Mouse (Mus musculus) CH12.LX (cell line): ENCODE measurements at regions not wholly inside any gene's neighbourhood (a gene's known extent, or its start where the extent isn't known, plus 50 kb on each side); places are given as distances from the start of the nearest gene placed in this dataset.

Experiments
- DNase-seq: peaks from one replicate; pipeline ENCODE4 v3.0.0-alpha.2; 2013; ENCODE audit errors: extremely low read depth
- H3K27ac ChIP-seq: 2 replicates; pipeline ENCODE4 v1.5.1; 2012; ENCODE audit warnings: low read depth, mild to moderate bottlenecking, control low read depth, moderate library complexity; ENCODE audit not compliant: insufficient read depth
- H3K27me3 ChIP-seq: replicated peaks from 2 replicates; pipeline ENCODE3; 2012; ENCODE audit warnings: inconsistent platforms
- H3K36me3 ChIP-seq, 2 experiments: replicated peaks in 1 of 2; 2 replicates each; pipeline versions ENCODE3 to v1.6.1; 2012; ENCODE audit warnings: inconsistent platforms in 1 of 2, low read length in 1 of 2, mild to moderate bottlenecking in 1 of 2, mixed read lengths in 1 of 2, moderate library complexity in 1 of 2; ENCODE audit not compliant: control insufficient read depth in 1 of 2, insufficient read depth in 1 of 2
- H3K4me1 ChIP-seq, 2 experiments: 2 replicates each; pipeline ENCODE4 v1.6.1; 2012; ENCODE audit warnings: inconsistent platforms in 1 of 2, moderate library complexity in 1 of 2; ENCODE audit not compliant: insufficient read depth in 2 of 2, control insufficient read depth in 1 of 2
- H3K4me2 ChIP-seq: 2 replicates; pipeline ENCODE4 v1.6.1; 2012; ENCODE audit warnings: low read depth, mild to moderate bottlenecking, control low read depth; ENCODE audit not compliant: poor library complexity, insufficient read depth, severe bottlenecking
- H3K4me3 ChIP-seq, 3 experiments: fragments of 150-350 bp in 1 of 3; sonication (generic) in 1 of 3; replicated peaks in 1 of 3; 2 replicates each; pipeline versions ENCODE3 to v1.5.1; 2011 to 2012; ENCODE audit warnings: low read depth in 2 of 3, low read length in 2 of 3, mild to moderate bottlenecking in 2 of 3, moderate library complexity in 2 of 3, control low read depth in 1 of 3, improper control_type of control experiment in 1 of 3, inconsistent platforms in 1 of 3, mixed read lengths in 1 of 3; ENCODE audit not compliant: poor library complexity in 1 of 3
- H3K79me2 ChIP-seq: replicated peaks from 2 replicates; pipeline ENCODE4 v1.6.1; 2012; ENCODE audit warnings: mild to moderate bottlenecking, moderate library complexity; ENCODE audit not compliant: control insufficient read depth, poor library complexity, insufficient read depth, severe bottlenecking; ENCODE audit errors: extremely low read depth
- H3K9ac ChIP-seq: 2 replicates; pipeline ENCODE4 v1.6.1; 2012; ENCODE audit warnings: low read depth, mild to moderate bottlenecking, control low read depth, moderate library complexity; ENCODE audit not compliant: insufficient read depth
- H3K9me3 ChIP-seq: replicated peaks from 2 replicates; pipeline ENCODE3; 2012; ENCODE audit warnings: low read length, inconsistent platforms, mixed read lengths
- CHD1 ChIP-seq: IDR thresholded peaks from 2 replicates; pipeline ENCODE4 v1.6.1; 2012; ENCODE audit warnings: low read depth, low read length, improper control_type of control experiment, inconsistent platforms
- JUN ChIP-seq: IDR thresholded peaks from 2 replicates; pipeline ENCODE4 v1.6.1; 2011; ENCODE audit warnings: low read depth, mild to moderate bottlenecking, low read length, improper control_type of control experiment, moderate library complexity; ENCODE audit not compliant: insufficient read depth
- JUND ChIP-seq: conservative IDR thresholded peaks from 2 replicates; pipeline ENCODE4 v1.6.1; 2011; ENCODE audit warnings: low read depth, low read length, improper control_type of control experiment
- KAT2A ChIP-seq: IDR thresholded peaks from 2 replicates; pipeline ENCODE4 v1.6.1; 2012; ENCODE audit warnings: low read length, improper control_type of control experiment, inconsistent platforms; ENCODE audit not compliant: insufficient replicate concordance
- MAFK ChIP-seq: IDR thresholded peaks from 2 replicates; pipeline ENCODE4 v1.6.1; 2011; ENCODE audit warnings: low read length, improper control_type of control experiment; ENCODE audit not compliant: insufficient replicate concordance
- MAX ChIP-seq: IDR thresholded peaks from 2 replicates; pipeline ENCODE4 v1.6.1; 2011; ENCODE audit warnings: low read length, improper control_type of control experiment
- MEF2A ChIP-seq: IDR thresholded peaks from 2 replicates; pipeline ENCODE4 v1.6.1; 2014; ENCODE audit warnings: low read depth, mild to moderate bottlenecking, inconsistent platforms, low read length, improper control_type of control experiment, borderline replicate concordance
- NRF1 ChIP-seq: IDR thresholded peaks from 2 replicates; pipeline ENCODE4 v1.6.1; 2014; ENCODE audit warnings: low read depth, mild to moderate bottlenecking, inconsistent platforms, low read length, improper control_type of control experiment, moderate library complexity
- PAX5 ChIP-seq: IDR thresholded peaks from 2 replicates; pipeline ENCODE4 v1.6.1; 2012; ENCODE audit warnings: low read length, inconsistent platforms, mixed read lengths
- RAD21 ChIP-seq: IDR thresholded peaks from 2 replicates; pipeline ENCODE4 v1.6.1; 2011; ENCODE audit warnings: low read depth, mild to moderate bottlenecking, low read length, improper control_type of control experiment, moderate library complexity
- SIN3A ChIP-seq: IDR thresholded peaks from 2 replicates; pipeline ENCODE4 v1.6.1; 2012; ENCODE audit warnings: low read length, improper control_type of control experiment, inconsistent platforms
- UBTF ChIP-seq: IDR thresholded peaks from 2 replicates; pipeline ENCODE4 v1.6.1; 2012; ENCODE audit warnings: low read depth, mild to moderate bottlenecking, inconsistent platforms, low read length, improper control_type of control experiment, moderate library complexity
- USF2 ChIP-seq: conservative IDR thresholded peaks from 2 replicates; pipeline ENCODE4 v1.6.1; 2011; ENCODE audit warnings: low read depth, low read length, improper control_type of control experiment
- ZKSCAN1 ChIP-seq: IDR thresholded peaks from 2 replicates; pipeline ENCODE4 v1.6.1; 2012; ENCODE audit warnings: low read depth, inconsistent platforms, low read length, improper control_type of control experiment, borderline replicate concordance
- ZMIZ1 ChIP-seq: IDR thresholded peaks from 2 replicates; pipeline ENCODE4 v1.6.1; 2012; ENCODE audit warnings: low read depth, mild to moderate bottlenecking, inconsistent platforms, low read length, improper control_type of control experiment
- ZNF384 ChIP-seq: IDR thresholded peaks from 2 replicates; pipeline ENCODE4 v1.6.1; 2012; ENCODE audit warnings: low read depth, low read length, improper control_type of control experiment, inconsistent platforms
- dilution Hi-C: fragments of 300-500 bp; cut with MboI; formaldehyde crosslinking; loops from 2 replicates; pipeline ENCODE4 v1.14.3; 2020; ENCODE audit warnings: low sequenced_read_pairs; ENCODE audit not compliant: extremely low pct_unique_long_range_greater_than_20kb, extremely low pct_ligation_motif_present
- in situ Hi-C: fragments of 300-500 bp; cut with MboI; formaldehyde crosslinking; loops from 3 replicates; pipeline ENCODE4 v1.14.3; 2019; ENCODE audit warnings: low sequenced_read_pairs, low pct_ligation_motif_present, low pct_unique_long_range_greater_than_20kb, mixed read lengths

- H3K79me2 ChIP-seq, result no peaks in the 10 kb centered on the region
- no peaks in the 10 kb centered on the region for H3K4me1 ChIP-seq
- in situ Hi-C loops (no loop called here), dilution Hi-C loops (no loop called here)
- no peak overlapping the region for H3K4me3 ChIP-seq
- no peak overlapping the region for H3K4me2 ChIP-seq
- H3K36me3 ChIP-seq, result no peaks in the 10 kb centered on the region
- no peak overlapping the region for H3K9ac ChIP-seq
- H3K27me3 ChIP-seq, result no peaks in the 10 kb centered on the region
- no peak for TF ChIP-seq SIN3A
- TF ChIP-seq KAT2A, result no peak
- TF ChIP-seq PAX5, result no peak
- no peak for TF ChIP-seq JUND
- TF ChIP-seq UBTF, result no peak
- TF ChIP-seq ZKSCAN1, result no peak
- no peak for TF ChIP-seq ZNF384
- TF ChIP-seq MAFK, result no peak
- no peak for TF ChIP-seq MEF2A
- TF ChIP-seq USF2, result no peak
- no peak overlapping the region for H3K27ac ChIP-seq
- DNase-seq, result no peak
- H3K9me3 ChIP-seq, result no peaks in the 10 kb centered on the region
Measured at GRCm38 (mm10) chr10:15395295-15395694, 677.3 kb upstream of the Gje1 start.

GRCm38 (mm10) chr10:15392027-15392816 lies 674.2 kb upstream of the Gje1 start:
- in situ Hi-C loops, result no loop called here
- Histone ChIP-seq H3K27ac (no peak overlapping the region), H3K36me3 (no peaks in the 10 kb centered on the region), H3K9me3 (no peaks in the 10 kb centered on the region), H3K4me2 (no peak overlapping the region), H3K9ac (no peak overlapping the region), H3K79me2 (no peaks in the 10 kb centered on the region), H3K4me3 (no peak overlapping the region), H3K27me3 (no peaks in the 10 kb centered on the region), H3K4me1 (no peaks in the 10 kb centered on the region)
- TF ChIP-seq ZMIZ1 (no peak), CHD1 (no peak), UBTF (no peak), MAX (no peak), NRF1 (no peak), RAD21 (no peak), ZKSCAN1 (no peak), JUN (no peak), MEF2A (no peak)
- dilution Hi-C loops, result no loop called here
- no peak for DNase-seq
